Mouse (Mus musculus) hindlimb bud, embryonic 11.5 days (tissue): ENCODE data around the gene Gprc5d.

Source experiments
- DNase-seq: peaks from one replicate; pipeline ENCODE4 v3.0.0-alpha.2; 2012; ENCODE audit warnings: low read depth, low spot score; ENCODE audit errors: extremely low spot score

Gene Gprc5d

GRCm38 (mm10) chr6:135136439-135137161, 18.5 kb upstream of the Gprc5d start:
- peak; percentile 67 for DNase-seq

GRCm38 (mm10) chr6:135135735-135136134, 17.7 kb upstream of the Gprc5d start:
- DNase-seq = no peak

GRCm38 (mm10) chr6:135133486-135133885, 15.4 kb upstream of the Gprc5d start:
- DNase-seq = no peak

- DNase-seq = no peak
Observed at GRCm38 (mm10) chr6:135133086-135133485, 15.0 kb upstream of the Gprc5d start.

DNA sequence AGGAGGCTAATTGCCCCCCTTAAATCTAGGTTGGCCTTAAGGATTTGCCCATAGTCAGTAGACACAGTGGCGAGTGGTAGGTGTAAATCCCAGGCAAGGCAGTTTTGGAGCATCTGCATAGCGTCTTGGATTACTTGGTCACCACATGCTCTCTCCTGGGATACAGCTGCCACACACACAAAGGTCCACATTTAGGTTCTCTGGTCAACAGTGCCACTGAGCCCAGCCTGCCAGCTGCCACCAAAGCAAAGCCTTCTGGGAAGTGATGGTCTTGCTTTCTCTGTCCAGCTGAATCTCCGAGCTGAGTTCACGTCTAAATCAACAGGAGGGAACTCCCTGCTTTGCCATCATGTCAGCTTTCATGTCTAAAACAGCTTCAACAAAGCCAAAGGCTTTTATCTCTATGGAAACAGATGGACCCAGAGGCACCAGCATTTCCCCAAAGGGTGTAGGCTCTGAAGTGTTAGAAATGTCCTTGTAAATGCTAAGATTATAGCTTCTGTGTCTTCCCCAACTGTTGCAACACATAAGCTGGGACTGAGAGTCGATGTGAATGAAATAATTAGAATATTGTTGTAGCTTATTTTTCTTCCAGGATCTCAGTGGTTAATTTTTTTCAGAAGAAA, 6.8 kb upstream of the Gprc5d start:
- DNase-seq = no peak

- DNase-seq = no peak
Observed at GRCm38 (mm10) chr6:135116479-135116878, 1.6 kb downstream of the Gprc5d start.

DNA sequence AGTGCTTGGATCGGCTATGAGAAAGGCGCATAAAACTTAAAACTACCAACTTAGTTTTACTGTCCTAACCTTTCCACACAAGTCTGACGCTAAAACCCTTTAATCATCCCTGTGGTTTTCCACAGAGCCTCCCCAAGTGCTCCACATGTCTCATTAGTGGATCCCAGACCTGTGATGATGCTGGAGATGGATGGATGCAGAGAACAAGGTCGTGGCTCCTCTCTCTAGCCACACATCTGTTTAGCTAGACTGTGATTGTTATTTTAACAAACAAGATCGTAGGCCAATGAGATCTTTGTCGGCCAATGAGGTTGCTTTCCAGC, 5.0 kb downstream of the Gprc5d start:
- no peak for DNase-seq

GRCm38 (mm10) chr6:135112411-135113113, 5.5 kb downstream of the Gprc5d start:
- no peak for DNase-seq

GRCm38 (mm10) chr6:135107014-135107413, 11.1 kb downstream of the Gprc5d start:
- DNase-seq = no peak

DNA sequence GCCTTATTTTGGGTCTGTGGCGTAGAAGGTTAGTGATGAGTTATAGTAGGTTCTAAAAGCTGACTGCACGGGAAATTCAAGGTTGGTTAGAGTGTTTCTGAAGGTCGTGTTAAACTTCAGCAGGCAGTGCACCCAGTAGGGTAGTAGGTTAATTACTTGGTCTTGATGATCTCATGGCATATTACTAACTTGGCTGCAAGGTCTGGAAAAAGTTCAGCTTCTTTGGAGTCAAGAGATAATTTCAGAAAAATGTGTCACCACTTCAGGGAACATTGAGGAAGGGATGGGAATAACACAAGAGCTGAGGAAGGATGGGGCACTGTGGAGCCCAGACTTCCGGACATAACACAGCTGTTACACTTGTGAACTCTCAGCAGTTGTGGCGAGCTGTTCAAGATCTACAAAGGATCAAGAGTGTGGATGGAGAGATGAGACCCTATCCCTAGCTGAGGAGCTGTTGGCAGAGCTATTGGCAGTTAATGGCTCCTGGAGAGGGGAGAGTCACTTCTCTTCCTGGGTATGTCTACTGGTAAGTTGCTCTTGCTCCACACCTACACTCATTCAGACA, 15.3 kb downstream of the Gprc5d start:
- no peak for DNase-seq

GRCm38 (mm10) chr6:135100787-135101472, 17.2 kb downstream of the Gprc5d start:
- DNase-seq = no peak

DNA sequence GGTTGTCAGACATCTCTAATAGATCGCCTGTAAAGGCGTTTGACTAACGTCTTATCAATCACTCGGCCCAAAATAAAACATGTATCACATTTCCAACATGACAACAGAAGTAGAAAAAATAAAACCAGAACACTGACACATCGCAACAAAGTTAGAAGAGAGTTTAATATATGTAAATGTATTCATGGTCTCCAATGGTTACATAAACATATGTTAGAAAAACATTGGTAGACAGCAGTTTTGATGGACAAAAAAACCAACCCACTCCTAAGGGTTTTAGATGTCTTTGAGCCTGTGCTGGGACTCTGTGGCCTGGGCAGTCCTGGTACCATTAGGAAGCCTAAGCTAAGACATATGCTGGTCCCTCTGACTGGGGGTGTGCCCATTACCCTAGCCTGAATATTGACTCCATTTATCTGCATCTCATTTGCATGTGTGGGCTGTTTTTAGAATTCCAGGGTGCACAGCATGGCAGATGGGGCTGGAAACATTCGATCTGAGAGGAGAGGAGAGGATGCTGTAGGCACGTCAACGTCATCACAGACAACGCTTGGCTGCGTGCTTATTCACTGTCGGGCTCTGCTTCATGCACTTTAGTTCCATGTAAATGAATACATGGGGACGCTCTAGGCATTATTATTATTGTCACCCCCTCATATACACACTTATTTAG, 25.1 kb downstream of the Gprc5d start:
- DNase-seq = no peak

GRCm38 (mm10) chr6:135090661-135091060, 27.4 kb downstream of the Gprc5d start:
- no peak for DNase-seq

DNA sequence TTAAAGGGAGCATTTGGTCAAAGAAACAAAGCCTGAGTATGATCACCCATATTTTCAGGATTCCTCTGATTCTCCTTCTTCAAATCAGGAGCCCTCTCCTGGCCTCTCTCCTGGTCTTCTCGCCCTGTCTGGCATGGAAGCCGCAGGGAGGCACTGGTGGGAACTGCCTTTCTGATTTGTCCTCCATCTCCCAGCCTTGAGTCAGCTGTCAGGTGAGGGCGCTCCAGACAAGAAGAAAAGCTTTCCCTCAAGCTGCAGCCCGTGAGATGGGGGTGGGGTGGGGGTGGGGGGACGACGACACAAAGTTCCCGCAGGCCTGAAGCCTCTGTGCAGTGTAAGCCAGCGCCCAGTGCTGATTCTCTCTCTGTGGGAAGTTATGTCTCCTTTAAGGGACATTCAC, 28.3 kb downstream of the Gprc5d start:
- DNase-seq = no peak

DNA sequence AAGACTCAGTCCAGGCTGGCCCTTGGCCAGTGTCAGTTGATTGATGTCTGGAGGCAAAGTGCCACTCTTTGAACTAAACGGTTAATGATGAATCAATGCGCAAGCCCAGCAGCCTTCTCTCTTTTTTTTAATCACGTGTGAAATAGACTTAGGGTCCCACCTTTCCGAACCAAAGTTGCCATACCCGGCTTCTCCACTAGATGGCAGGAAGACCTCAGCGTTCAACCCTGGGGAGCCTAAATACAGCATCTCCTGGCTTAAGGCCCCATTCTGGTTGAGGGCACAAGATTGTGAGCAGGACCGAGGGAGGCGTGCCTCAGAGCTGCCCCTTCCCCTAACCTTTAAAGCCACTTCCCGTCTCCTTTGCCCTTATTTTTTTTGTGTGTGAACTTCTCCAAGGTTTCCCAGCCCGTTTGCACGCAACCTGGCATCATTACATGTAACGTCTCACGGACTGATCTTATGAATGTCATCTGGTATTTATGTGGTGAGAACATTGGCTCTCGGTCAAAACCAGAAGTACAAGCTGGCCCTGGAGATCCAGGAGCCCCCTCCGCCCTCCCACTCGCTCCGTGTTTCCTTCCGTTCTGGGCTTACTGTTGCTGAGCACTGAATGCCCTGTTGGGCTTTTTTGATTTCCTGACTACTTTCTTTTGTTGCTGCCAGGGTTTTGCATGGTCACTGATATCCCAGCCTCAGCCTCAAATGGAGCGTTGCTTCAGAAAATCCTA, 30.2 kb downstream of the Gprc5d start:
- DNase-seq = peak; percentile 89

DNA sequence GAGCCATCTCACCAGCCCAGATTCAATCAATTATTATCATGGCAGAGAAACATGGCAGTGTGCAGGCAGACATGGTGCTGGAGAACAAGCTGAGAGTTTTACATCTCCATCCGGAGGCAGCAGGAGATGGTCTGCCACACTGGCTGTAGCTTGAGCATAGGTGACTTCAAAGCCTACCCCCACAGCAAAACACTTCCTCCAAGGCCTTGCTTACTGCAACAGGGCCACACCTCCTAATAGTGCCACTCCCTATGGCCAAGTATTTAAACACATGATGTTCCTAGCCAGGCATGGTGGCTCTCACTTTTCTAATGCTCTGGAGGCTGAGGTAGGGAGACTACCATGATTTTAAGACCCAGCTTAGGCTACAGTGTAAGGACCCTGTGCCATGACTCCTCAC, 32.4 kb downstream of the Gprc5d start:
- DNase-seq = no peak

GRCm38 (mm10) chr6:135083991-135084502, 34.0 kb downstream of the Gprc5d start:
- DNase-seq = no peak

DNA sequence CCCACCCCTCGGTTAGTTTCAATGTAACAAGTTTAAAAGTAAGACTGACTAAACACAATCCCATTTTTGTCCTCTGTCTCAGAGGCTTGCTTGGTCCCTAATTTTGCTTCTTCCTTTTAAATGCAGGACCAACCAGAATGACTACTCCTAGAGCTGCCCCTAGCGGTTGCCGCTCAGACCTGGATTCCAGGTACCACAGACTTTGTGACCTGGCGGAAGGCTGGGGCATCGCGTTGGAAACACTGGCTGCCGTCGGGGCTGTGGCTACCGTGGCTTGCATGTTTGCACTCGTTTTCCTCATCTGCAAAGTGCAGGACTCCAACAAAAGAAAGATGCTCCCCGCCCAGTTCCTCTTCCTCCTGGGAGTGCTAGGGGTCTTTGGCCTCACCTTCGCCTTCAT, 39.7 kb downstream of the Gprc5d start:
- no peak for DNase-seq

DNA sequence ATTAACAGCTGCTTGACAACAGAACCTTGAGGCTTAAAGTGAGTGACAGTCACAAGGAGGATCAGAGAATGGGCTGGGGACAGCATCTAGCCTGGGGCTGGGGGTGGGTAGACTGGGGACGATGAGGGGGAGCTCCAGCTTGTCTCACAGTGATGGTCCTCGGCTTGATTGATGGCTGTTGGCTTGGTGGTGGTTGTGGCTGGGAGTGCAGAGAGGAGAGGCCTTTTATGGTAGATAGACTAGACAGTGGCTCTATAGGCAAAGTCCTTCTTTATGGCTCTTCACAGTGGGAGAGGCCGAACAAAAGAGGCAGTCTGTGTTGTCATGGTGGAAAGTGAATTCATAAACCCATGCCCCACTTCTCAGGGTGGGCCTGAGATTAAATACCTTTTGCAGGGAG, 41.9 kb downstream of the Gprc5d start:
- DNase-seq = no peak

DNA sequence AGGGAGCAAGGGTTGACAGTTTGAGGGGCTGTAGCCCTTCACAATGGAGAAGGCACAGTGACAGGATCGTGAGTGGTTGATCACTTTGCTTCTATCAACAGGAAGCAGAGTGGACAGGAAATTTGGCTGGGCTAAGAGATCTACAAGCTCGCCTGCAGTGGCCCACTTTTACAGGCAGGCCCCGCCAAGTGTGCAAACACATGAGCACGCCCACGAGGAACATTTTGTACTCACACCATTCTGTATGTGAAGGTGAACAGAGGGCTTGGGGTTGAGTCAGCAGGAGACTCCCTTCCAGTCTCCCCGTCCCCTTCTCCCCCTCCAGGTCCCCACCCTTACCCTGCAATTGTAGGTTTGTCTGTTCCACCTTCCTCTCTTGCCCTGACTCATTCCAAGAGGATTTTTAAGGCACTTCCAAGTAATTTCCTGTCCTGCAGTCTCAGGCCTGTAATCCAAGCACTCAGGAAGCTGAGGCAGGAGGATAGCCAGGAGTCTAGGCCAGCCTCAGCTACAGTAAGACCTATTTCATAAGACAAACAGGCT, 43.6 kb downstream of the Gprc5d start:
- DNase-seq = no peak
